Mouse (Mus musculus): ENCODE measurements at regions not wholly inside any gene's neighbourhood (a gene's known extent, or its start where the extent isn't known, plus 50 kb on each side); places are given as distances from the start of the nearest gene placed in this dataset.

DNA sequence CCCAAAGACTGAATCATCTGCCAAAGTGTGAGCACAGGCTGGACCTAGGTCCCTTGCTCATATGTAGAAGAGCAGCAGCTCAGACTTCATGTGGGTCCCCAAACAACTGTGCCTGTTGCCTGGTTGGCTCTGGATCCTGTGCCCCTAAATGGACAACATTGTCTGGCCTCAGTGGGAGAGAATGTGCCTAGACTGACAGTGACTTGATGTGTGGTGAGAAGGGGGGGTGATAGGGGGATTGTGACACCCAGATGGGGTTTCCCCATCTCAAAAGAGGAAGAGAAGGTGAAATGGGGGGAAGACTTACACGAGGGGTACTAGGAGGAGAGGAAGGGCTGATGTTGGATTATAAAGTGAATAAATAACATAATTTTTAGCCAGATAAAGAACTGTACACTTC, 640.2 kb upstream of the B3galt2 start:
- Histone ChIP-seq H3K27ac (no peak overlapping the region), H3K9me3 (replicated peaks) (no peaks in the 10 kb centered on the region), H3K36me3 (no peaks in the 10 kb centered on the region), H3K4me1 (no peaks in the 10 kb centered on the region), H3K4me3 (no peak overlapping the region), H3K9ac (no peak overlapping the region), H3K27me3 (replicated peaks) (no peaks in the 10 kb centered on the region), H3K4me2 (no peak overlapping the region)
- 27% methylated on average over 1 of the region's 1 CpGs for WGBS (ENCODE audit: insufficient replicate concordance)
- ATAC-seq, result no peak

DNA sequence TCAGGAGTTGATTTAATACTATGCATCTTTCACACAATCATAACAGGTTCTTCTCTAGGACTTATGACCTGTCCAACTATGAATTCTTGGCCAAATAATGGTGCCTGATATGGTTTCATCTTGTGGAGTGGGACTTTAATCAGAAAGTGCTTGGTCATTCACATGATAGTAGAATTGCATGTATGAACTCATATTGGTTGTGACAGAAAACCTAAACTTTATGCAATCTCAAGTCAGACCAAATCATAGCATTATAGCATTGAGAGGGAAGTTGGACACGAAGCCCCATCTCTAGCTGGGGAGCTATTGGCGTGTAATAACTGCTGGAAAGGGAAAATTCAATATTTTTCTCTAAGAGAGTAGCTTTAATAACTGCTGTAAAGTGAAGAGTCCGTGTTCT, 639.4 kb upstream of the B3galt2 start:
- H3K4me1 ChIP-seq, result no peaks in the 10 kb centered on the region
- H3K9me3 ChIP-seq (replicated peaks), result no peaks in the 10 kb centered on the region
- no peak overlapping the region for H3K4me3 ChIP-seq
- H3K36me3 ChIP-seq, result no peaks in the 10 kb centered on the region
- H3K4me2 ChIP-seq, result no peak overlapping the region
- H3K27ac ChIP-seq, result no peak overlapping the region
- 51% methylated on average over 3 of the region's 3 CpGs for WGBS (ENCODE audit: insufficient replicate concordance)
- H3K27me3 ChIP-seq (replicated peaks), result no peaks in the 10 kb centered on the region
- no peak overlapping the region for H3K9ac ChIP-seq
- ATAC-seq, result no peak

DNA sequence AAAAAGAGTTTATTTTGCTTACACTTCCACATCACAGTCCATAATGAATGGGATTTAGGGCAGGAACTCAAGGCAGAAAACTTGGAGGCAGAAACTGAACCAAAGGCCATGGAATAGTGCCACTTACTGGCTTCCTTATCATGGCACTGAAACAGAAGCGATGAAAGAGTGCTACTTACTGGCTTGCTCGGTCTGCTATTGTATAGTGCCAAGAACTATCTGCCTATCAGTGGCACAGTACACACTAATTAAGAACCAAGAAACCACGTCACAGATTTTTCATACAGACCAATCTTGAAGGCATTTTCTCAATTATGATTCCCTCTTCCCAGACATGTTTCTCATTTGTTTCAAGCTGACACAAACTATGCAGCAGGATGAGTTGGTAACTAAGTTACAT, 634.4 kb upstream of the B3galt2 start:
- WGBS (ENCODE audit: insufficient replicate concordance), result 57% methylated on average over 3 of the region's 3 CpGs

DNA sequence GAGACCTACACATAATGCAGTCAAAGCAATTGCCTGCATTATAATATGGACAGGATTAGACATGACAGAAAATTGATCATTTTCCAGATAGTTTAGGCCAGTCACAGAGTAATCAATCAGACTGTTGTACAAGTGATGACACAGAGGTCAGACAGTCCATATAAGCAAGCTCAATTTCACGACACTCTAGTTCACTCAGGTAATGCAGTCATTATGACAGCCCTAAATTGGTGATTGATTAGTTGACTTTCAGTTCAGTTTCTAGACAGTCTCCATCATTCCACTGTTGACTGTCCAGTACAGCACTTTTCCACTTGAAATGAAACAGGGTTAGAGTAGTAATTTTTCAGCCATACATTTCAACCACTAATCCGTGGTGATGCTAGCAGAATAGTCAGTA, 620.5 kb upstream of the B3galt2 start:
- Histone ChIP-seq H3K36me3 (no peaks in the 10 kb centered on the region), H3K4me2 (no peak overlapping the region), H3K9ac (no peak overlapping the region), H3K4me3 (no peak overlapping the region), H3K27ac (no peak overlapping the region), H3K4me1 (no peaks in the 10 kb centered on the region), H3K27me3 (replicated peaks) (no peaks in the 10 kb centered on the region), H3K9me3 (replicated peaks) (no peaks in the 10 kb centered on the region; the same call in 1 of the 2 replicates)
- ATAC-seq, result no peak
- 62% methylated on average over 2 of the region's 2 CpGs for WGBS (ENCODE audit: insufficient replicate concordance)

More for the DNA sequence above, 634.4 kb upstream of the B3galt2 start:
- ATAC-seq, result no peak
- Histone ChIP-seq H3K4me1 (no peaks in the 10 kb centered on the region), H3K4me2 (no peak overlapping the region), H3K4me3 (no peak overlapping the region), H3K36me3 (no peaks in the 10 kb centered on the region), H3K27me3 (replicated peaks) (no peaks in the 10 kb centered on the region), H3K9me3 (replicated peaks) (no peaks in the 10 kb centered on the region), H3K9ac (no peak overlapping the region), H3K27ac (no peak overlapping the region)

DNA sequence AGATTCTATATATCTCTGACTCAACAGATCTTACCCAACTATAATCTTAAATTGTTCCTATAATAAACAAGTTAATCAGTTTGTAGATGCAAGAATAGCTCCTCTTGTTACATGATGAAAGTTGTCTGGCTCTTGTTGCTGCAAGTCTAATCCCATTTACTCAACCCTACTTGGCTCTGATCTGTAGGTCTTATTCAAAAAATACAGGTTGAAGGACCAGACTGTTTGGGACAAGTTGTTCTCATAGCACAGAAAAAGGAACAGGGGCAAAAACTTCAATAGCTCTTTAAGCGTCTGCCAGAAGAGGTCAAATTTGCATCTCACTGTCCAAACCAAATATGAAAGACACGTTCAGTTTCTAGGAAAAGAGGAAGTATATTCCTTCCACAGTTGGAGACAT, 587.3 kb upstream of the B3galt2 start:
- Histone ChIP-seq H3K27ac (no peak overlapping the region), H3K9me3 (replicated peaks) (no peaks in the 10 kb centered on the region), H3K36me3 (no peaks in the 10 kb centered on the region), H3K4me2 (no peak overlapping the region), H3K9ac (no peak overlapping the region), H3K4me3 (no peak overlapping the region), H3K27me3 (replicated peaks) (no peaks in the 10 kb centered on the region), H3K4me1 (no peaks in the 10 kb centered on the region)
- ATAC-seq, result no peak
- 36% methylated on average over 2 of the region's 2 CpGs for WGBS (ENCODE audit: insufficient replicate concordance)

DNA sequence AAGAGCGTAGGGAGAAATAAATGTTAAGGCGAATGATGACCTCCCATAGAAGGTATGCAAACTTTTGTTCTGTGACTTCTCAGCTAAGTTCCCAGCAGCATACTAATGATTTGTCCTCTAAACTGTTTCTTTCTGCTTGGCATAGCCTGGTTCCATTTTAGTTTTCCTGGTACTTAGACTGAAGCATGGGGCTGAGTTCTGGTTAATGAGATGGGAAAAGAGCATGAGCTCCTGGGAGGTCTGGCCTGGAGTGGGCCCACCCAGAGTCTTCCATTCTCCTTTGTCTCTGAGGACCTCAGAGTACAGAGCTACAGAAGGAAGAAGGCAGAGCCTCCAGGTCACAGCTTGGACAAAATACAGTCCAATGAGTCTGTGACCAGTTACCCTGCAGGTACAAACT, 586.9 kb upstream of the B3galt2 start:
- H3K4me1 ChIP-seq, result no peaks in the 10 kb centered on the region
- no peak for ATAC-seq
- no peaks in the 10 kb centered on the region for H3K36me3 ChIP-seq
- 85% methylated on average over 2 of the region's 2 CpGs for WGBS (ENCODE audit: insufficient replicate concordance)
- H3K9ac ChIP-seq, result no peak overlapping the region
- H3K4me2 ChIP-seq, result no peak overlapping the region
- no peak overlapping the region for H3K27ac ChIP-seq
- no peaks in the 10 kb centered on the region for H3K27me3 ChIP-seq (replicated peaks)
- H3K4me3 ChIP-seq, result no peak overlapping the region
- H3K9me3 ChIP-seq (replicated peaks), result no peaks in the 10 kb centered on the region

DNA sequence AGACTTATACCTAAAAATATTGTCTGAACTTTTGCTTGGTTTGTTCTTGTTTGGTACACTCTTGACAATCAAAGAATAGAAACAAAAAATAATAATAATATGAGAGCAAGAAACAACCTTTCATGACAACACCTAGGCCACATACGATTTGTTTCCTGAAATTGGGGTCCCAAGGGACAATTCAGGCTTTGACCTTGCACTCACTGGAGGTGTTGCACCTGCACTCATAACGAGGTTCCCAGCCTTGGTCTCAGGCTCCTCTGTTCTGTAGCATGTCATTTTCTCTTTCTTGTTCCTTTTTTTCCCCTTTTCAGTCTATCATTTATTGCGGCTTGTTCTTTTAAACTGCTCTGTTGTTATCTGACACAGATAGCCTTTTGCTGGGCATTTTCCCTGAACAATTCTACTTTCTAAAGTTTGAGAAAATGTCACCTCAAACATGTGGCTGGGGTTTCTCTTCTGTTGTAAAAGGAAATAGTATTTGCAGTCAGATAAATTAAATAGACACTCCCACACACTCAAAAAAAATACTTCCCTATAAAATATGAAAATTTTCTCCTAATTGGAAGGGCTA, 585.9 kb upstream of the B3galt2 start:
- H3K27me3 ChIP-seq (replicated peaks), result no peaks in the 10 kb centered on the region
- no peak overlapping the region for H3K4me2 ChIP-seq
- no peak for ATAC-seq
- no peaks in the 10 kb centered on the region for H3K4me1 ChIP-seq
- H3K36me3 ChIP-seq, result no peaks in the 10 kb centered on the region
- H3K4me3 ChIP-seq, result no peak overlapping the region
- no peaks in the 10 kb centered on the region for H3K9me3 ChIP-seq (replicated peaks)
- 56% methylated on average over 3 of the region's 3 CpGs for WGBS (ENCODE audit: insufficient replicate concordance)
- H3K9ac ChIP-seq, result no peak overlapping the region
- no peak overlapping the region for H3K27ac ChIP-seq

DNA sequence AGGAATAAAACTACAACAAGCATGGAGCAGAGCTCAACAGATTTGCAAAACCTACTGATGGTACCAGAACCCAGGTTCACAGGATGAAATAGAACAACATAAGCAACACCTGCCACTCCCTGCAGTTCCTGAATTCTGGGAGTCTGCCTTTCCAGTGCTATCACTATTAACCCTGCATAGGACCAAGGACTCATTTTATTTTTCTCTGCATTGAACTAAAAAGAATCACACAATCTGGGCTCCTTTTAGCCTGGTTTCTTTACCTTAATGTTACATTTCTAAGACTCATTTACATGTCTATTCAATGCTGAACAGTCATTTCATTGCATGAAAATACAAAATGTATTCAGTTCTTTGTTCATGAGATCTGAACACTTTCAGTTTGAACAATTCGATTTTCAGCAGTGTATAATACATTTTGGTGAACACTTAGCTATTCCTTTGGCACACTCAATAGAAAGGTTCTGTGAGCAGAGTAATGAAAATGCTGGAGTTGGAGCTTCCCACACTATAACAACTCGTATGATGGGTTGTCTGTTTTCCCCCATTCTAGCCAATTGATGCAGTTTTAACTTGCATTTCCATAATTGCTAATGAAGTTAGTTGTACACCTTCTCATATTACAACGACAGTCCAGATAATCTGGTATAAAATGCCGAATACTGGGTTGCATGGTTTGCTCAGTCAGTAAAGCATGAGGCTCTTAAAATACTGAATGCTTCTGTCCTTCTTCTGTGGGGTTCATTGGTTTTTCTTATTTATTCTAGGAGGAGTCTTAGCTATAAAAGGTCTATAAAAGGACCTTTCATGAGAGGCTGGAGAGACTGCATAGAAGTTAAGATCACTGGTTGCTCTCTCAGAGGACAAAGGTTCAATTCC, 579.5 kb upstream of the B3galt2 start:
- Histone ChIP-seq H3K4me2 (no peak overlapping the region), H3K9me3 (replicated peaks) (no peaks in the 10 kb centered on the region), H3K4me1 (no peaks in the 10 kb centered on the region), H3K36me3 (no peaks in the 10 kb centered on the region), H3K9ac (no peak overlapping the region), H3K27me3 (replicated peaks) (no peaks in the 10 kb centered on the region), H3K4me3 (no peak overlapping the region), H3K27ac (no peak overlapping the region)
- 53% methylated on average over 4 of the region's 4 CpGs for WGBS (ENCODE audit: insufficient replicate concordance)
- no peak for ATAC-seq

DNA sequence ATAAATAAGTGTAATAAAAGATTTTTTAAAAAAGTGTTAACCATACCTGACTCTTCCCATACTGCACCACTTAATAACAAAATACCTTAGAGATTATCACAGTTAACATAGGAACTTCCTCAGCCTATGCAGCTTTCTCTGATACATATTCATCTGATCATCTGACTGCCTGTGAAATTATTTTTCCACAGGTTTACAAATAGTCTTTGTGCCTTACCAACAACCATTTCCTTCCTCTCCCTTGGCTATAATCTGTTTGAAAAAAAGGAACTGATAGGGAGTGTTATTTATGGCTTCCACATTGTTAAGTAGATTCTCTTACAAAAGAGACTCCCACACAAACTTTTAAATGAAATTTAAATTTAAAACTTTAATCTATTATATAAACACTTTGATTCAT, 575.0 kb upstream of the B3galt2 start:
- H3K27me3 ChIP-seq (replicated peaks), result no peaks in the 10 kb centered on the region
- no peak for ATAC-seq

DNA sequence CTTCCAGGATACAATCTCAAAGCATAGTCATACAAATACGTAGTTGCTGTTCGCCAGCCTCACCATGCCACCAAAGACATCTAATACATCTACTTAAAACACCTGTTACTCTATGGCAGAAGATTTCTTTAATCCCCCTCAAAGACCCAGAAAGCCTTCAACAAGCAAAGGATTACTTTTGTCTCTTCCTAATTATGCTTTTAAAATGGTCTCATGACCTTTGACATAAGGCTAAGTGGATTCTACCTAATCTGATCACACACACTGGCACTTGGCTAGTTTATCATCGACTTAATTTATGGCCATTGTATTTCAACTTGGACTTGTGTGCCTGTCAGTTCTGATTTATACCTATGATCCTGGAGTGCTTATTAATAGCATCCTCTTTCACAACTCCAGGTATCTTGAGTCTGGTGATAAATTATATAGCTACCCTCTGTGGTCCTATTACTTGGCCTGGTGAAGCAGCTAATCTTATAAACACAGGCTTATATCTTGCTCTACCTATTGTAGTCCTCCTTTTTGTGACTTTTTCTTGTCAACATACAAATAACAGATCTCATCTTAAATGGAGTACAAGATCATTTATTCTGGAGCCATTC, 568.6 kb upstream of the B3galt2 start:
- H3K9ac ChIP-seq, result no peak overlapping the region
- no peaks in the 10 kb centered on the region for H3K27me3 ChIP-seq (replicated peaks)
- no peak overlapping the region for H3K27ac ChIP-seq
- no peaks in the 10 kb centered on the region for H3K36me3 ChIP-seq
- no peak overlapping the region for H3K4me3 ChIP-seq
- H3K4me1 ChIP-seq, result no peaks in the 10 kb centered on the region
- 68% methylated on average over 3 of the region's 3 CpGs for WGBS (ENCODE audit: insufficient replicate concordance)
- H3K4me2 ChIP-seq, result no peak overlapping the region
- ATAC-seq, result no peak
- H3K9me3 ChIP-seq (replicated peaks), result no peaks in the 10 kb centered on the region

More for the DNA sequence above, 575.0 kb upstream of the B3galt2 start:
- H3K9me3 ChIP-seq (replicated peaks), result no peaks in the 10 kb centered on the region
- H3K36me3 ChIP-seq, result no peaks in the 10 kb centered on the region
- no peak overlapping the region for H3K4me3 ChIP-seq
- H3K27ac ChIP-seq, result no peak overlapping the region
- no peaks in the 10 kb centered on the region for H3K4me1 ChIP-seq
- H3K4me2 ChIP-seq, result no peak overlapping the region
- H3K9ac ChIP-seq, result no peak overlapping the region

DNA sequence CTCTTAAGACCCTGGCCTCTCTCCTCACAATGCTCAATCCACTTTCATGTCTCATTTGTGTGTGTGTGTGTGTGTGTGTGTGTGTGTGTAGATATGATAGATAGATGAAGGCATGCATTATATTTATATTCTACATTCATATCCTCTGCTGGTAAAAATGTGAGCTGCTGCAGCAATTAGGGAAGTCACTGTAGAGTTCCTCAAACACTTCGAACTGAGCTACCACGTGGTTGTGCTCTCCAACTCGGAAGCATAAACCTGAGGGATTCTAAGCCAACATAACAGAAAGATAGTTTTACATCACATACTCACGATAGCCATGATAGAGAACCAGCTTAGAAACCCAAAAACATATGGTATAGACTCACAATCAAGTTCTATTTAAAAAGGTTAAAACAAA, 565.5 kb upstream of the B3galt2 start:
- no peak overlapping the region for H3K9ac ChIP-seq
- no peaks in the 10 kb centered on the region for H3K27me3 ChIP-seq (replicated peaks)
- no peak for ATAC-seq
- H3K4me1 ChIP-seq, result no peaks in the 10 kb centered on the region
- no peak overlapping the region for H3K4me3 ChIP-seq
- no peak overlapping the region for H3K4me2 ChIP-seq
- WGBS (ENCODE audit: insufficient replicate concordance), result 51% methylated on average over 4 of the region's 4 CpGs
- no peaks in the 10 kb centered on the region for H3K9me3 ChIP-seq (replicated peaks)
- H3K27ac ChIP-seq, result no peak overlapping the region
- H3K36me3 ChIP-seq, result no peaks in the 10 kb centered on the region

DNA sequence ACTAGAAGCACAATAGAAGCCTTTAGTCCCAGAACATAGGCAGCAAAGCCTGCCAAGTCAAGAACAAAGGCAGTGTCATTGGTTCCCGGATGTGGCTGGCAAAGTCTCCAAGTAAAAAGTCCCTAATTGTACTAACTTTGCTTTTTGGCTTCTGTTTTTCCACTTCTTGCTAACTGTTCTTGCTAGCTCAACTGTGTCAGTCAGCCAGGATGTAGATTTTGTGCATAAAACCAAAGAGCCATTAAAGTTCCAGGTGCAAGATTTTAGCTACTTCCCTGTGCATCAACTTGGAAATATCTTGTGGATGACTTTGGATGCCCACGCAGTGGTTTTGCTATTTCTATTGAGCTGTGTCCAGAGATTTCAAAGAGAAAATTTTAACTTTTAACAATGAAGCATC, 560.0 kb upstream of the B3galt2 start:
- ATAC-seq, result no peak
- Histone ChIP-seq H3K4me3 (no peak overlapping the region), H3K27me3 (replicated peaks) (no peaks in the 10 kb centered on the region), H3K4me2 (no peak overlapping the region), H3K9ac (no peak overlapping the region), H3K4me1 (no peaks in the 10 kb centered on the region), H3K27ac (no peak overlapping the region), H3K36me3 (no peaks in the 10 kb centered on the region), H3K9me3 (replicated peaks) (no peaks in the 10 kb centered on the region)
- WGBS (ENCODE audit: insufficient replicate concordance), result 70% methylated on average over 2 of the region's 2 CpGs
